Mouse (Mus musculus): ENCODE results near the gene Steap3. TPM values are rescaled to one million over a fixed set of nuclear protein-coding genes. Genes with fewer than 3 reads are reported as not detected.

Steap3 gene
- polyA plus RNA-seq, 2 experiments = 38.8 to 39.1 TPM

- H3K4me3 ChIP-seq (ENCODE audit: insufficient read depth in 1 of 2, low read depth in 2 of 2, low read length in 2 of 2) = no peak overlapping the region
- WGBS (ENCODE audit: insufficient replicate concordance) = 74% methylated on average over 10 of the region's 10 CpGs
- no peaks in the 10 kb centered on the region for H3K36me3 ChIP-seq (replicated peaks; ENCODE audit: control insufficient read depth, insufficient read depth, low read depth)
- H3K27me3 ChIP-seq (ENCODE audit: control insufficient read depth, insufficient read depth, low read length) = no peaks in the 10 kb centered on the region
- H3K4me2 ChIP-seq (ENCODE audit: low read depth) = no peak overlapping the region
- DNase-seq (ENCODE audit: low read depth in 3 of 3, low spot score in 3 of 3) (no peak), ATAC-seq (ENCODE audit: insufficient read depth) (no peak)
- H3K4me1 ChIP-seq (replicated peaks; ENCODE audit: control insufficient read depth in 2 of 2, insufficient read depth in 2 of 2, low read length in 1 of 2) = no peaks in the 10 kb centered on the region
- no peak overlapping the region for H3K9ac ChIP-seq (replicated peaks)
- H3K9me3 ChIP-seq (ENCODE audit: control insufficient read depth, low read length) = no peaks in the 10 kb centered on the region
- H3K27ac ChIP-seq = no peak overlapping the region
- TF ChIP-seq CTCF (IDR thresholded peaks at IDR 0.05; ENCODE audit: low read depth) = no peak
Observed at GRCm38 (mm10) chr1:120193586-120193985, 78.9 kb downstream of the Steap3 start.

DNA sequence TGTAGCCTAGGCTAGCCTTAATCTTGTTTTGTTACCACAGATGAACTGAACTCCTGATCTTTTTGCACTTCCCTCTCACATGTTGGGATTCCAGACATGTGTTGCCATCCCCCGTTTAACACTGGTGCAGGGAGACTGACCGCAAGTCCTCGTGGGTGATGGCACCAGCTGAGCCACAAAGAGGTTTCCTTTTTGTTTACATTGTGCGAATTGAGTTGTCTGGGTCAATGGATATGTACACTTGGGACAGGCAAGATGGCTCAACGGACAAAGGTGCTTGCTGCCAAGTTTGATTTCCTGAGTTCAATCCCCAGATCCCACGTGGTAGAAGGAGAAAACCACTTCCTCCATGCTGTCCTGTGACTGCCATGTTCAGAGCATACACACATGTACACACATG is 80.2 kb downstream of the Steap3 start:
- no peaks in the 10 kb centered on the region for H3K9me3 ChIP-seq (ENCODE audit: control insufficient read depth, low read length)
- 52% methylated on average over 6 of the region's 6 CpGs for WGBS (ENCODE audit: insufficient replicate concordance)

DNA sequence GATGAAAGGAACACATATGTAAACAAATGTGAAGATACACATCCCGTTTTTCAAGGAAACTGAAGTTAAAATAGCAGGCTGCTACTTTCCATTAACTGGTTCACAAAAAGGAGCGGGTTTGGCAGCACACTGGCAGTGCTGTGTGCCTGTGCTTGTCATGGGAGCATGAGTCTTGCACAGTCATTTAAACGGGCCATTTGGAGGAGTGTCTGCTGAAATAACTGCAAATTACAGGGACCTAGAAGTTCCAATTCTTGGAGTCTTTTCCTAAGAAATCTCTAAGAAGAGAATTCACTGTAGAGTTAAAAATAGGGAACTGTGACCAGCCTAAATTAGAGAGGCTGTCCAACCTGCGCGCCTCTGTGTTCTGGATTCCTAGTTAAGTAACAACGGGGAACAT is 81.6 kb downstream of the Steap3 start:
- WGBS (ENCODE audit: insufficient replicate concordance) = 69% methylated on average over 6 of the region's 6 CpGs
- ATAC-seq (ENCODE audit: insufficient read depth) = no peak

More for the DNA sequence above, 80.2 kb downstream of the Steap3 start:
- no peaks in the 10 kb centered on the region for H3K36me3 ChIP-seq (replicated peaks; ENCODE audit: control insufficient read depth, insufficient read depth, low read depth)
- H3K27me3 ChIP-seq (ENCODE audit: control insufficient read depth, insufficient read depth, low read length) = no peaks in the 10 kb centered on the region
- DNase-seq (ENCODE audit: low read depth in 3 of 3, low spot score in 3 of 3) (no peak), ATAC-seq (ENCODE audit: insufficient read depth) (no peak)
- no peak overlapping the region for H3K9ac ChIP-seq (replicated peaks)
- H3K4me3 ChIP-seq (ENCODE audit: insufficient read depth in 1 of 2, low read depth in 2 of 2, low read length in 2 of 2) = no peak overlapping the region
- H3K4me2 ChIP-seq (ENCODE audit: low read depth) = no peak overlapping the region
- H3K27ac ChIP-seq = no peak overlapping the region
- H3K4me1 ChIP-seq (replicated peaks; ENCODE audit: control insufficient read depth in 2 of 2, insufficient read depth in 2 of 2, low read length in 1 of 2) = no peaks in the 10 kb centered on the region
- TF ChIP-seq CTCF (IDR thresholded peaks at IDR 0.05; ENCODE audit: low read depth) = no peak
- no peak for TF ChIP-seq EP300 (IDR thresholded peaks at IDR 0.05; ENCODE audit: low read depth)

GRCm38 (mm10) chr1:120190300-120190699 is 82.2 kb downstream of the Steap3 start:
- ATAC-seq (ENCODE audit: insufficient read depth) = no peak
- WGBS (ENCODE audit: insufficient replicate concordance) = 58% methylated on average over 2 of the region's 2 CpGs

More for the DNA sequence above, 81.6 kb downstream of the Steap3 start:
- no peak for DNase-seq (ENCODE audit: low read depth in 3 of 3, low spot score in 3 of 3)
- H3K36me3 ChIP-seq (replicated peaks; ENCODE audit: control insufficient read depth, insufficient read depth, low read depth) = no peaks in the 10 kb centered on the region
- no peak overlapping the region for H3K27ac ChIP-seq
- no peak overlapping the region for H3K4me2 ChIP-seq (ENCODE audit: low read depth)
- no peak for TF ChIP-seq EP300 (IDR thresholded peaks at IDR 0.05; ENCODE audit: low read depth)
- TF ChIP-seq CTCF (IDR thresholded peaks at IDR 0.05; ENCODE audit: low read depth) = no peak
- no peaks in the 10 kb centered on the region for H3K4me1 ChIP-seq (replicated peaks; ENCODE audit: control insufficient read depth in 2 of 2, insufficient read depth in 2 of 2, low read length in 1 of 2)
- H3K4me3 ChIP-seq (ENCODE audit: insufficient read depth in 1 of 2, low read depth in 2 of 2, low read length in 2 of 2) = no peak overlapping the region
- H3K27me3 ChIP-seq (ENCODE audit: control insufficient read depth, insufficient read depth, low read length) = no peaks in the 10 kb centered on the region
- no peak overlapping the region for H3K9ac ChIP-seq (replicated peaks)
- no peaks in the 10 kb centered on the region for H3K9me3 ChIP-seq (ENCODE audit: control insufficient read depth, low read length)

GRCm38 (mm10) chr1:120189206-120189605 is 83.3 kb downstream of the Steap3 start:
- ATAC-seq (ENCODE audit: insufficient read depth) (no peak), DNase-seq (ENCODE audit: low read depth in 3 of 3, low spot score in 3 of 3) (no peak)
- WGBS (ENCODE audit: insufficient replicate concordance) = 76% methylated on average over 6 of the region's 6 CpGs
- Histone ChIP-seq H3K36me3 (replicated peaks; ENCODE audit: control insufficient read depth, insufficient read depth, low read depth) (no peaks in the 10 kb centered on the region), H3K27me3 (ENCODE audit: control insufficient read depth, insufficient read depth, low read length) (no peaks in the 10 kb centered on the region), H3K9me3 (ENCODE audit: control insufficient read depth, low read length) (no peaks in the 10 kb centered on the region), H3K27ac (no peak overlapping the region), H3K4me2 (ENCODE audit: low read depth) (no peak overlapping the region), H3K9ac (replicated peaks) (no peak overlapping the region), H3K4me3 (ENCODE audit: insufficient read depth in 1 of 2, low read depth in 2 of 2, low read length in 2 of 2) (no peak overlapping the region), H3K4me1 (replicated peaks; ENCODE audit: control insufficient read depth in 2 of 2, insufficient read depth in 2 of 2, low read length in 1 of 2) (no peaks in the 10 kb centered on the region)
- no peak for TF ChIP-seq EP300 (IDR thresholded peaks at IDR 0.05; ENCODE audit: low read depth)
- no peak for TF ChIP-seq CTCF (IDR thresholded peaks at IDR 0.05; ENCODE audit: low read depth)

More at GRCm38 (mm10) chr1:120190300-120190699, 82.2 kb downstream of the Steap3 start:
- DNase-seq (ENCODE audit: low read depth in 3 of 3, low spot score in 3 of 3) = no peak
- H3K4me1 ChIP-seq (replicated peaks; ENCODE audit: control insufficient read depth in 2 of 2, insufficient read depth in 2 of 2, low read length in 1 of 2) = no peaks in the 10 kb centered on the region
- H3K9ac ChIP-seq (replicated peaks) = no peak overlapping the region
- no peak for TF ChIP-seq EP300 (IDR thresholded peaks at IDR 0.05; ENCODE audit: low read depth)
- peak; percentile 29; the same call in 1 of the 2 replicates for TF ChIP-seq CTCF (IDR thresholded peaks at IDR 0.05; ENCODE audit: low read depth)
- H3K4me3 ChIP-seq (ENCODE audit: insufficient read depth in 1 of 2, low read depth in 2 of 2, low read length in 2 of 2) = no peak overlapping the region
- H3K36me3 ChIP-seq (replicated peaks; ENCODE audit: control insufficient read depth, insufficient read depth, low read depth) = no peaks in the 10 kb centered on the region
- H3K27me3 ChIP-seq (ENCODE audit: control insufficient read depth, insufficient read depth, low read length) = no peaks in the 10 kb centered on the region
- H3K4me2 ChIP-seq (ENCODE audit: low read depth) = no peak overlapping the region
- H3K9me3 ChIP-seq (ENCODE audit: control insufficient read depth, low read length) = no peaks in the 10 kb centered on the region
- no peak overlapping the region for H3K27ac ChIP-seq
